Mouse (Mus musculus) Patski (cell line): ENCODE results near the gene E130114P18Rik. TPM values are rescaled to one million over a fixed set of nuclear protein-coding genes. Genes with fewer than 3 reads are reported as not detected.

Experiments
- ATAC-seq: fragments of 100-300 bp; one replicate; pipeline ENCODE4 v1.8.0; 2021
- CTCF ChIA-PET: fragments of 350-600 bp; sonication (Branson Sonifier 250); formaldehyde crosslinking; loops from one replicate; lab custom pipeline; 2022; ENCODE audit warnings: inconsistent platforms; lab: Charles Lee
- POLR2A ChIA-PET: fragments of 350-600 bp; sonication (Branson Sonifier 250); formaldehyde crosslinking; loops from one replicate; lab custom pipeline; 2022; ENCODE audit warnings: antibody characterized with exemption, inconsistent platforms; lab: Charles Lee
- DNase-seq: peaks from one replicate; pipeline ENCODE4 v3.0.0-alpha.2; 2011; ENCODE audit warnings: low read depth, low spot score
- H3K27me3 ChIP-seq: fragments of 371-371 bp; one replicate; pipeline ENCODE4 v1.5.1; 2021
- CTCF ChIP-seq: fragments of 100-300 bp; IDR thresholded peaks from one replicate; pipeline ENCODE4 v1.5.1; 2021
- in situ Hi-C: fragments of 300-500 bp; cut with MboI; formaldehyde crosslinking; loops from 3 replicates; pipeline ENCODE4 v1.11.1; 2018; ENCODE audit warnings: low pct_unique_long_range_greater_than_20kb, mixed read lengths
- polyA plus RNA-seq: library from polyadenylated mRNA; unstranded; gene quantifications from one replicate; pipeline ENCODE4 v1.2.3, GENCODE M21; 2021

The E130114P18Rik gene
- polyA plus RNA-seq, 1 experiment from 2014 or later, result 0.09 TPM

DNA sequence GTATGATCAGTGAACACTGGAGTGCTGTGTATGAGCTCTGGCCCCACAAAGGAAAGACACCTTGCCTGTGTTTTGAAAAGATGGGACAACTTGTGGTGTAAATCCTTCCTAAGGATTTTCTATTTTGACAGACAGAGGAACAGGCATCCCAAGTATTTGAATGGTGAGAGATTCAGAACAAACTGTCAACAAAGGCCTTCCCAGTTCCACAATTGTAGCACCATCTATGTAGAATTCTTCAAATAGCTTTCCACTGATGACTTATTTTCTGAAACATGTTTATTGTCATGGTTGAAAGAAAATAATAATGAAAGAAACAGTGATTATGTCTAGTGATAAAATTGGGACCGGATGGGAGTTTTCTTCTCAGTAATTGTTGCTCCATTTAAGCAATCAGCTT is 39.9 kb upstream of the E130114P18Rik start:
- POLR2A ChIA-PET, result interaction anchor here (0.7 kb wide), 1 partner anchor 10 kb away, joined by 3 read pairs; no protein-coding TSS in a partner anchor
- peak; percentile 19 for DNase-seq
- no peaks in the 10 kb centered on the region for H3K27me3 ChIP-seq
- CTCF ChIA-PET, result no interaction called here
- peak; percentile 39 for ATAC-seq
- no peak for TF ChIP-seq CTCF
- in situ Hi-C loops, result no loop called here

DNA sequence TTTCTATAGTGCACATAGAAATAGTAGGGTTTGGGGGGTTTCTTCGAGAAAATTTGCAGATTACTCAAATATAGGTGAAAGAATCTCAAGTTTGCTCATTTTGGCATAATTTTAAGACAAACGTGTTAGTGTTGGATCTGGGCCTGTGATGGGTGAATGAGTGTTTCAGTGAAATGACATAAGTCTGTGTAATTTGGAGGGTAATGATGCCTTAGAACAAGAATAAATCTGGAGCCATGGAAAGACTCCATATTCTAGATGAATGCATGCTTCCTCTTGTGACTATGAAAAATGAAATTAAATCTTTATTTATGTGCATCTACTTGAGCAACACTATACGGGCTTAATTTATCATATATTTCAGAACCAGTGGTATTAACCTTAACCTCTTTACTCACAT is 38.9 kb upstream of the E130114P18Rik start:
- ATAC-seq, result no peak
- in situ Hi-C loops, result no loop called here
- TF ChIP-seq CTCF, result no peak
- CTCF ChIA-PET, result no interaction called here
- no peak for DNase-seq
- POLR2A ChIA-PET, result no interaction called here
- no peaks in the 10 kb centered on the region for H3K27me3 ChIP-seq

DNA sequence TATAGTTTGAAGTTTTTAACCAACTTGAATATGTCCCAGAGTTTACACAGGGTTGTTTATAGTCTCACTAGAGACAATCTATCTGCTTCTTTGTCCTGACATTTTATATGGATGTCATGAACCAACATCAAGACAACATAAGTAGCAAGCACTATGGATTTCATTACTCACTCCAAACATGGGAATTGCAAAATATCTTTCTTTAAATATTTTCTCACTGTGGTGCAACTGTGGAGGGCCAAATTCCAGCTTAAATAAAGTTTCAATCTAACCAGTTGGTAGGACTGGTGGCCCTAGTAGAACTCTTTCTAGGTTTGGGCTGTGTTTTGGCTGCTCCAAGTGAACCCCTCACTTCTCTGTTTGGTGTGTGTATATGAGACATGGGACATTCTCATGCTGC is 38.1 kb upstream of the E130114P18Rik start:
- DNase-seq (no peak), ATAC-seq (no peak)
- in situ Hi-C loops, result no loop called here
- ChIA-PET POLR2A (no interaction called here), CTCF (no interaction called here)
- no peaks in the 10 kb centered on the region for H3K27me3 ChIP-seq
- TF ChIP-seq CTCF, result no peak

- no peaks in the 10 kb centered on the region for H3K27me3 ChIP-seq
- ATAC-seq (no peak), DNase-seq (no peak)
- in situ Hi-C loops, result no loop called here
- TF ChIP-seq CTCF, result no peak
- POLR2A ChIA-PET, result interaction anchor here (0.7 kb wide), 1 partner anchor 19 kb away, joined by 3 read pairs; no protein-coding TSS in a partner anchor
- CTCF ChIA-PET, result interaction anchor here (0.9 kb wide), 1 partner anchor 13 kb away, joined by 3 read pairs; no protein-coding TSS in a partner anchor
Observed at GRCm38 (mm10) chr4:97814515-97814914, 36.6 kb upstream of the E130114P18Rik start.

DNA sequence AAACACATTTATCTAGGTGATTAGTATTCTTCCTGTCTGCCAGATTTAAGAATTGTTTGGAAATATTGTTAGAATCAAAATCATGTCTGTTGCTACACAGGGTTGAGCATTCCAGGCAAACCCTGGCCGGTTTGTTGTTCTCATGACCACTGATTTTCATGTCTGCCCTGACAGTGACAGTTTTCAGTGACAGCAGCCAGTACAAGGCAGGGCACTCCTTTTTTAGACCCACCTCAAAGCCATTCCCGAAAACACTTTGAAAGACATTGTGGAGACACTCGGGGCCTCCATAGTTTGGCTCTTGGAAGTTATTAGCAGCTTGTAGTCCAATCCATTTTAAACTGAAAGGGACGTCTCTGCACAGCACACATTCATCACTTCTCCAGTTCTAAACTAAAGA is 36.1 kb upstream of the E130114P18Rik start:
- no peak for TF ChIP-seq CTCF
- ChIA-PET CTCF (interaction anchor here (0.9 kb wide), 1 partner anchor 14 kb away, joined by 3 read pairs; no protein-coding TSS in a partner anchor), POLR2A (interaction anchor here (0.7 kb wide), 1 partner anchor 20 kb away, joined by 3 read pairs; no protein-coding TSS in a partner anchor)
- ATAC-seq (no peak), DNase-seq (no peak)
- H3K27me3 ChIP-seq, result no peaks in the 10 kb centered on the region
- in situ Hi-C loops, result no loop called here

GRCm38 (mm10) chr4:97813035-97813434 is 35.2 kb upstream of the E130114P18Rik start:
- DNase-seq, result no peak
- in situ Hi-C loops, result no loop called here
- TF ChIP-seq CTCF, result no peak
- ChIA-PET CTCF (no interaction called here), POLR2A (no interaction called here)
- no peak for ATAC-seq
- no peaks in the 10 kb centered on the region for H3K27me3 ChIP-seq

DNA sequence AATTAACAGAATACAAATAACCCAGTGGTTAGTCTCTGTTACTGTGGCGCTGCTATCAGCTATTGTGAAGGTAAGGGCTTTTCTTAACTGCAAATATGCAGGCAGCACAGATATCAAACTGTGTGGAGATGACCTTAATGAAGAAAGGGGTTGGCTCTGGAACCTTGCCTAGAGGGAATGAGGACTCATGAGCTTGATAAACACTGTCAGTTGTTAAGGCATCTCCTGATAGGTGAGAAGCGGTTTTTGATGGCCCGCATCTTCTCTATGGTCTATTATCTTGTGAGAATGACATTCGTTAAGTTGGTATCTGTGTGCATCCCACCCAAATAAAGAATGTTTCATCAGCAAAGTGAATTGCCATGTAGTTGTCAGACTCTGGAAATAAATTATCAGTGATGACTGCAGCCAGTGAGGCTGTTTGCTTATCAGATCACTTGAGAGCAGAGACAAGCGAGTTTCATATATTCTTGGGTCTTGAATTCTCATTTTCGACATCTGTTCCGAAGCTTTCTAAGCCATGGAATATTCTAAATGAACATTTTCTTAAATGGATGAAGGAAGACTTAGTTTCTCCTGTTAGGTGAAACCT is 32.6 kb upstream of the E130114P18Rik start:
- in situ Hi-C loops, result no loop called here
- ChIA-PET POLR2A (no interaction called here), CTCF (interaction anchor here (0.7 kb wide), 1 partner anchor 26 kb away, joined by 3 read pairs; no protein-coding TSS in a partner anchor)
- H3K27me3 ChIP-seq, result no peaks in the 10 kb centered on the region
- no peak for TF ChIP-seq CTCF
- no peak for ATAC-seq
- no peak for DNase-seq

GRCm38 (mm10) chr4:97809582-97810295 is 31.9 kb upstream of the E130114P18Rik start:
- in situ Hi-C loops, result no loop called here
- no peak for TF ChIP-seq CTCF
- ATAC-seq (no peak), DNase-seq (no peak)
- POLR2A ChIA-PET, result no interaction called here
- no peaks in the 10 kb centered on the region for H3K27me3 ChIP-seq
- CTCF ChIA-PET, result interaction anchor here (0.7 to 1.2 kb wide), 4 partner anchors 13 to 36 kb away, joined by 3 to 4 read pairs (median 3); no protein-coding TSS in a partner anchor

DNA sequence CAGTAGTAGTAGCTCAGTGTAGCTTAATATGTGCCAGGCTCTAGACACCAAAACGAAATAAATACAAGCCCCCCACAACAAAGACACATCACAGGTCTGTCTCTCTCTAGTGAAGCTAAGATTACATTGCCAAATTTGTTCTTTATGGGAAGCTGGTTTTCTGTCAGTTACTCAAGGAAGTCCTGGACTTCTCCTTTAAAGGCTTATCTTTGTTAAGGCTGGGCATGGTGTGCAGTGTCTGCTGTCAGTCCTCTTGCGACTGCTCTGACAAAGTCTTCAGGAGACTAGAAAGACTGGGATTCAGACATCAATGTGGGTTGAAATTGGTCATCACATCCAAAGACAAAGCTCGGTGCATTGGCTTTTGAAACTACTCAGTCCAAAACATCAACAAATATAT is 31.0 kb upstream of the E130114P18Rik start:
- in situ Hi-C loops, result no loop called here
- CTCF ChIA-PET, result interaction anchor here (0.7 to 1.3 kb wide), 4 partner anchors 11 to 36 kb away, joined by 3 to 4 read pairs (median 4); no protein-coding TSS in a partner anchor
- POLR2A ChIA-PET, result no interaction called here
- ATAC-seq (no peak), DNase-seq (no peak)
- no peak for TF ChIP-seq CTCF
- no peaks in the 10 kb centered on the region for H3K27me3 ChIP-seq

GRCm38 (mm10) chr4:97806924-97807323 is 29.0 kb upstream of the E130114P18Rik start:
- in situ Hi-C loops, result no loop called here
- no peaks in the 10 kb centered on the region for H3K27me3 ChIP-seq
- DNase-seq, result no peak
- no peak for TF ChIP-seq CTCF
- no peak for ATAC-seq
- POLR2A ChIA-PET, result interaction anchor here (1.0 kb wide), 1 partner anchor 15 kb away, joined by 3 read pairs; no protein-coding TSS in a partner anchor
- CTCF ChIA-PET, result interaction anchor here (1.7 kb wide), 1 partner anchor 21 kb away, joined by 3 read pairs; no protein-coding TSS in a partner anchor
